Mouse (Mus musculus): ENCODE data around the gene Tfb2m. TPM values are rescaled to one million over a fixed set of nuclear protein-coding genes. Genes with fewer than 3 reads are reported as not detected.

The Tfb2m gene
- polyA plus RNA-seq (2012; rRNA removed) = 2.1 and 3.0 TPM in 2 replicates

GRCm38 (mm10) chr1:179545768-179546550 lies at the start of gene Tfb2m, which contains the start of gene Cnst:
Tfb2m (minus strand) TSS chr1:179546267.
Cnst (plus strand) TSS chr1:179546370.

GRCm38 (mm10) chr1:179517713-179518465 lies 28.2 kb downstream of the Tfb2m start, which contains the start of gene Smyd3:
Smyd3 (minus strand) TSS chr1:179518041.

Other genes starting within 250 kb of the Tfb2m start
- 0.44 TPM in 2 replicates for gene Smyd3, start 28.2 kb downstream of the Tfb2m start, polyA plus RNA-seq (2012; rRNA removed)
- 3.9 and 5.7 TPM in 2 replicates for gene Cnst, start 103 bp upstream of the Tfb2m start, polyA plus RNA-seq (2012; rRNA removed)
- 1.0 and 1.3 TPM in 2 replicates for gene Sccpdh, start 121.9 kb upstream of the Tfb2m start, polyA plus RNA-seq (2012; rRNA removed)
- not detected in 2 replicates for gene Kif28, start 199.0 kb upstream of the Tfb2m start, polyA plus RNA-seq (2012; rRNA removed)

Measured in stomach, adult 2 months (tissue).